Mouse (Mus musculus) spleen, postnatal 14 days (tissue): ENCODE data around the gene Slirp.
A peak's percentile ranks its signal among the peaks of the same experiment; 100 is the strongest.
"Not testable (repeated sequence)": the region's sequence is repeated elsewhere in the genome, so short reads cannot be mapped to it uniquely, and the experiment has no call there.

Experiments
- DNase-seq, 2 experiments: peaks; one replicate each; pipeline ENCODE4 v3.0.0; 2021 to 2022; ENCODE audit warnings: low spot score in 2 of 2

The Slirp gene

GRCm38 (mm10) chr12:87428885-87429284, 14.8 kb upstream of the Slirp start:
- no peak for DNase-seq

- DNase-seq = no peak
Measured at GRCm38 (mm10) chr12:87442177-87443114, 1.2 kb upstream of the Slirp start.

GRCm38 (mm10) chr12:87443115-87443699, 489 bp upstream of the Slirp start:
- DNase-seq = no peak

GRCm38 (mm10) chr12:87444211-87444610, 515 bp downstream of the Slirp start:
- DNase-seq = no peak

- no peak for DNase-seq
Measured at GRCm38 (mm10) chr12:87449456-87449855, 5.8 kb downstream of the Slirp start.

- no peak for DNase-seq
Measured at GRCm38 (mm10) chr12:87464678-87465297, 21.1 kb downstream of the Slirp start.

- DNase-seq = no peak
Measured at GRCm38 (mm10) chr12:87470263-87471136, 26.8 kb downstream of the Slirp start.

GRCm38 (mm10) chr12:87471421-87471963, 27.8 kb downstream of the Slirp start:
- no peak for DNase-seq

- DNase-seq = peak; percentile 82 to 85
Measured at GRCm38 (mm10) chr12:87471964-87472786, 28.5 kb downstream of the Slirp start, which contains the start of gene Snw1. Gene Snw1 (minus strand): TSS chr12:87472274.

GRCm38 (mm10) chr12:87474756-87475155, 31.1 kb downstream of the Slirp start:
- DNase-seq = no peak

- DNase-seq = not testable (repeated sequence)
Measured at GRCm38 (mm10) chr12:87482482-87482881, 38.8 kb downstream of the Slirp start.

- not testable (repeated sequence) for DNase-seq
Measured at GRCm38 (mm10) chr12:87488683-87489082, 45.0 kb downstream of the Slirp start.

- DNase-seq = not testable (repeated sequence)
Measured at GRCm38 (mm10) chr12:87494421-87494820, 50.7 kb downstream of the Slirp start, which contains the start of gene Gm5788. Gene Gm5788 (plus strand): TSS chr12:87494721.
